Mouse (Mus musculus) embryo, embryonic 11 days (tissue): ENCODE measurements around the gene Rexo5.

Source experiments
- DNase-seq: peaks from one replicate; pipeline ENCODE4 v3.0.0-alpha.2; 2015

Gene Rexo5

GRCm38 (mm10) chr7:119845541-119845940 lies 51.7 kb downstream of the Rexo5 start:
- DNase-seq = no peak

DNA sequence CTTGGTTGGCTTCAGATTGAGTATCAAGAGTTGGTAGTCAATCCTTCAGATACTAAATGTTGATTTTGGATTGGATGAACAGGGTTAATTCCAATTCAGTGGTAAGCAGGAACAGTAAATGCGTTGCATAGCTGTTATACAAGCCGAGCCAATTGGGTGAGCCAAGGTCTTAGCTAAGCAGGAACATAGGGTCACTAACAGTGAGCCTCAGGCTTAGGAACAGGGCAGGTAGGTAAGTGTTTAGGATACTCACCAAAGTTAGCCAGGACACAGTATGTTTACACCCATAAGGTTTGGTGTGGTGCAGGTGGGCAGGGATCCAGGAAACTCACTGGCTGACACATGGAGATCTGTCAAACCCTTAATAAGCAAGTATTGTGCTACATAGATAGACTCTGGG lies 53.6 kb downstream of the Rexo5 start:
- no peak for DNase-seq

DNA sequence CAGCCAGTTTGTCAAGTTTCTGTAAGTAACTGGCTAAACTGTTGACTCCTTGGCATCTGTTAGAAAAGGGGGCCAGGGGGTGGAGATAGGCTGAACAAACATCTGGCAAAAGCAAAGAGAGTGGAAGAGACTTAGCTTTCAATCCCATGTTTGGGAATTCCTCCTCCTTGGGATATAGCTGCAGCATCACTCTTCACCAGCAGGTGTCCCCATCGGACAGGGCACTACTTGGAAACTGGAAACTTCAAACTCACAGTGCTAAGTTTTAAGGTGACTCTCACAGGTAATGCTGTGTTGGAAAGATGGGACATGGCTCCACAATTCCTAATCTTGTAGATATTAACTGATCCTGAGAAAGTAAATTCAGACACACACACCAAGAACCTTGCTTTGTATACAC lies 55.3 kb downstream of the Rexo5 start:
- DNase-seq = peak; percentile 54

DNA sequence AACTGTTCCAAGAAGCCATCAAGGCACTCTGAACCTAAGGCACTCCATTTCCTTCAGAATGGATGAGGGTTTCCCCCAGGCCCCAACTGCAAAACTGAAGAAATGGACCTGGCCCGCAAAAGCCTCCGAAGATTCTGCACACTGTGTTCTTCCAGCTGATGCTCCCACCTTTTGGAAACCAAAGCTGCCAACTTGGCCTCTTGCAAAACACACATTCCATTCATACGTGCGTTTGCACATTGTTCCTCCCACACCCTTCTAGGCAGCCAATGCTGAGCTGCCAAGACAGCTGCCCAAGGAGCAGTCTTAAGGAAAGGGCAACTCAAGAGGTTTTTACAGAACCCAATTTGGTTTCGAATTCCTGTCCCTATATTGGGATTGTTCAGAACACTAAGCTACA lies 56.9 kb downstream of the Rexo5 start:
- DNase-seq = no peak

GRCm38 (mm10) chr7:119852494-119852893 lies 58.7 kb downstream of the Rexo5 start:
- DNase-seq = no peak

DNA sequence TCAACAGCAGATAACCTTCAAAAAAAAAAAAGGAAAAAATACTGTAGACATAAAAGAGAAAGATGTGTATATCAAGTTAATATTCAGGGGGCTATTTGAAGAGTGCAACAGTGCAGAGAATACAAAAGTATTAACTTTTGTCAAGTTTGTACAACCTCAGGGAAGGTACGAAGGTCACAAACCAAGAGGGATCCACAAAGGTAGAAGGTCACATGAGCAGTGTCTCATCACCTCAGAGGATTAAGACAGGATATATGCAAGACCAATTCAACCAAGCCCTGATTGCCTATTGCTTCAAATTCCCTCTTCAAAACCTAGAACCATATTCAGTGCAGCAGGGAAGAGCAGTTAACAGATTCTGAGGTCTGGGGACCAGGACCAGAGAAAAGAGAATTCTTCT lies 59.4 kb downstream of the Rexo5 start:
- DNase-seq = no peak

- no peak for DNase-seq
Measured at GRCm38 (mm10) chr7:119854362-119854761, 60.6 kb downstream of the Rexo5 start.

- DNase-seq = no peak
Measured at GRCm38 (mm10) chr7:119855031-119855430, 61.2 kb downstream of the Rexo5 start.

- DNase-seq = peak; percentile 12
Measured at GRCm38 (mm10) chr7:119859476-119859875, 65.7 kb downstream of the Rexo5 start.

DNA sequence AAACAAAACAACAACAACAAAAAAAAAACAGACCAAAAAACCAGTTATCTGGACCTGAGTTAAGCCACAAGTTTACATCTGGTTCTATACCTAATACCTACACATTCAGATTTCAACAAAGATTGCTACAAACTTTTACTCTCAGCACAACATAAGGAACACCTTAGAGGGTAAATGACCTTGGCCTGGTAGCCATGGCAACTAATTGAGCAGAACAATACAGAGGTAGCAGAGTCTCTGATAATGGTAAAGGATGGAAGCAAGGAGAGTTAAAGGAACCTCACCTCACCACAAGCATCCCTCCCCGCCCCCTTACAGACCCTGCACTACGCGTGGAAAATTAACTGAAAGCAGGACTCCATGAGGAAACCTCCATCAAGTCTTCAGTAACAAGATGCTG lies 66.3 kb downstream of the Rexo5 start:
- no peak for DNase-seq

DNA sequence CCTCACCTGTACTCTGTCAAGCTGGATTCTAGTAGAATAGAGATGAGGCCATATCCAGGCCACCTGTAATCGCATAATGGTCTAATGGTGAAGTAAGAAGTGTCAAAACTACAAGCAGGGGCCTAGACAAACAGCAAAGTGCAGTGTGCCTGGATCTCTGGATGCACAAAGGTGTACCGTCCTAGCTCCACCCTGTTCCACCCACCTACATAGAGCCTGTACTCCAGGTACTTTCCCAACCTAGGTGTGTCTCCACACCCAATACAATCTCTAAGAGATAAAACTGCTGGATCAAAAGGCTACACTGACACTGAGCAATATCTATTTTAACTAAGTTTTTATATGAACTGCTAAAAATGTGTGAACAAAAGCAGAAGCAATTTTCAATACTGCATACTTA lies 66.7 kb downstream of the Rexo5 start:
- DNase-seq = no peak

GRCm38 (mm10) chr7:119860971-119861334 lies 67.1 kb downstream of the Rexo5 start:
- DNase-seq = no peak

- peak; percentile 84 for DNase-seq
Measured at GRCm38 (mm10) chr7:119861335-119862091, 67.7 kb downstream of the Rexo5 start.

- no peak for DNase-seq
Measured at GRCm38 (mm10) chr7:119862167-119862566, 68.4 kb downstream of the Rexo5 start.

GRCm38 (mm10) chr7:119864500-119864899 lies 70.7 kb downstream of the Rexo5 start:
- no peak for DNase-seq

- DNase-seq = no peak
Measured at GRCm38 (mm10) chr7:119866136-119866535, 72.3 kb downstream of the Rexo5 start.

GRCm38 (mm10) chr7:119872204-119872603 lies 78.4 kb downstream of the Rexo5 start:
- DNase-seq = no peak

GRCm38 (mm10) chr7:119873050-119873449 lies 79.2 kb downstream of the Rexo5 start:
- no peak for DNase-seq

- DNase-seq = no peak
Measured at GRCm38 (mm10) chr7:119875776-119876440, 82.1 kb downstream of the Rexo5 start.

DNA sequence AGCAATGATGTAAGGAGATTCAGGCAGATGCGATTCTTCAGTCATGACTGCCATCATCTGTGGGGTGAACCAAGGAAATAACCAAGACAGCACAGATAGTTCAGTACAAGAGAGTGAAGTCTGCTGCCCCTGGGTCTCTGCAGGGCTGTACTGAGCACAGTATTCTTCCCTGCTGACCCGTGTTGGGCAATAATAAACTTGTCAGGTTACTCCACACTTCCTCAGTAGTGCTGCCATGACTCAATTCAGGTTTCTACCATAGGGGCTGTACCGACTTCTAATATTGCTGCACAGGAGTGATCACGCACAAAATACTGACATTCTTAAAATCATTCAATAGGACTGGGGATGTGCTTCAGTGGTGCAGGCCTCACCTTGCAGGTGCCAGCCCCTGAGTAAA lies 85.4 kb downstream of the Rexo5 start:
- no peak for DNase-seq

DNA sequence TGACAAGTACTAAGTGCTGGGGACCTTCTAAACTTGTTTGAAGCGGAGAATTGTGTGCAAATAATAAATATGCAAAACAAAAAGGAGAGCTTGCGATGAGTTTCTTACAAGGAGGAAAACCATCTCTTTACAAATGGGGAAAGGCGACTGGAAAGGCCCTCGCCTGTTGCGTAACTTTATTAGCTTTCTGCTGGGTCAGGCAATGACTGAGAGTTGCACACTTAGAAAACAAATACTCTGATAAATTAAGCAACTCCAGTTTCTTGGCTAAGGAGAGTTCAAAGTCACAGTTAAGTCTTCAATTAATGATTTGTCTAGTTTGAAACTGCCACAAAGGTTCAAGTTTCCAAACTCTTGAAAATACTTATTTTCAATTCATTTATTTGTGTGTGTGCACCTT lies 86.5 kb downstream of the Rexo5 start:
- DNase-seq = no peak

- DNase-seq = no peak
Measured at GRCm38 (mm10) chr7:119881229-119881628, 87.4 kb downstream of the Rexo5 start.

DNA sequence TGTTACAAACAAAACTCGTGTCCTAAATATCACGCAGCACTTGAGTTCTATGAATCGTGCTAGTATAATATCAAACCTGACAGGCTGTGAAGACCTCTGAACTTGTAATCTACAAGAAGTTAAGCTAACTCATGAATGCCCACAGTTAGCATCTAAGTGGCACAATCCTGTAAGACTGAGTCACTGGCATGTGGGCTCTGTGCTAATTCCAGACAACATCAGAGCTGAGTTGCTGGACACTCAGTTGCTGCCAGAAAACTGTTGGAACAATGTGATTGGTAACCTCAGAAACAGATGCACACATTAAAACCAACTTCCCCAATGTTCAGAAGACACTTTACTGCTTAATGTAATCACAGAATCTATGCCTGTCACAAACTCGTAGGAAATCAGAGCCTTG lies 94.1 kb downstream of the Rexo5 start:
- no peak for DNase-seq

GRCm38 (mm10) chr7:119892198-119892597 lies 98.4 kb downstream of the Rexo5 start:
- no peak for DNase-seq

GRCm38 (mm10) chr7:119892742-119893141 lies 98.9 kb downstream of the Rexo5 start:
- DNase-seq = no peak
